12 mouse cellular contexts compared by ENCODE assay signal in genomic region chr17:42909376-42909775, GRCm38 (mm10). TPM values are rescaled to one million over a fixed set of nuclear protein-coding genes. Genes with fewer than 3 reads are reported as not detected.
DNase-seq lines count a peak whose midpoint lies in the region; ATAC-seq and TF ChIP-seq lines count a peak whose summit lies in the region.
"Had no signal": no experiment of that assay in that cellular context is flagged by ENCODE, and none has a peak within 500 bp of the region (broad histone marks: within the 10 kb centered on the region; RNA-seq: fewer than 3 reads in every experiment).

No protein-coding gene starts in this region.

- H3K4me2 ChIP-seq in lung, embryonic 16.5 days (ENCODE audit: low read depth, low read length): 0 out of 2 replicates have a peak overlapping the region, but pooled peaks have one; percentile 25
- H3K4me2 ChIP-seq in kidney, postnatal 0 days (ENCODE audit: low read length): peak overlapping the region; percentile 32; the same call in 1 of the 2 replicates
- H3K4me2 ChIP-seq in stomach, embryonic 14.5 days (replicated peaks; ENCODE audit: low read depth, low read length): no peak overlapping the region
- H3K4me2 ChIP-seq in midbrain, embryonic 11.5 days: no peak overlapping the region
- H3K4me2 ChIP-seq: heart, embryonic 13.5 days had no signal

- 0 out of 2 replicates have a peak, but pooled peaks cover 4% of the 10 kb centered on the region for H3K4me1 ChIP-seq in lung, embryonic 16.5 days (replicated peaks; ENCODE audit: control insufficient read depth, insufficient read depth, low read length)
- peaks cover 10% of the 10 kb centered on the region; the same call in 1 of the 2 replicates for H3K4me1 ChIP-seq in kidney, postnatal 0 days (replicated peaks; ENCODE audit: insufficient read depth, low read length)
- H3K4me1 ChIP-seq in stomach, embryonic 14.5 days (ENCODE audit: control insufficient read depth, insufficient read depth, low read length): no peaks in the 10 kb centered on the region
- H3K4me1 ChIP-seq in midbrain, embryonic 11.5 days (ENCODE audit: control insufficient read depth, insufficient read depth, low read length): no peaks in the 10 kb centered on the region
- H3K4me1 ChIP-seq: heart, embryonic 13.5 days had no signal

- no peak for TF ChIP-seq CTCF in kidney, postnatal 0 days (IDR thresholded peaks at IDR 0.05; ENCODE audit: low read depth)

- H3K27ac ChIP-seq in lung, embryonic 16.5 days (ENCODE audit: low read length): peak overlapping the region; percentile 69; the same call in 1 of the 2 replicates
- H3K27ac ChIP-seq in kidney, postnatal 0 days: peak overlapping the region; percentile 86
- peak overlapping the region; percentile 74; the same call in 1 of the 2 replicates for H3K27ac ChIP-seq in stomach, embryonic 14.5 days (ENCODE audit: low read length)
- no peak overlapping the region for H3K27ac ChIP-seq in midbrain, embryonic 11.5 days (ENCODE audit: low read depth, low read length)
- H3K27ac ChIP-seq: forebrain, embryonic 10.5 days; heart, embryonic 13.5 days had no signal

- no peak overlapping the region for H3K9ac ChIP-seq in lung, embryonic 16.5 days (ENCODE audit: low read length)
- H3K9ac ChIP-seq in kidney, postnatal 0 days (ENCODE audit: low read depth, low read length): no peak overlapping the region
- H3K9ac ChIP-seq in stomach, embryonic 14.5 days (replicated peaks; ENCODE audit: low read depth, low read length): no peak overlapping the region
- H3K9ac ChIP-seq in midbrain, embryonic 11.5 days (ENCODE audit: low read length): no peak overlapping the region
- H3K9ac ChIP-seq: heart, embryonic 13.5 days had no signal

- H3K36me3 ChIP-seq in lung, embryonic 16.5 days (ENCODE audit: control insufficient read depth, insufficient read depth, low read length): no peaks in the 10 kb centered on the region
- H3K36me3 ChIP-seq in kidney, postnatal 0 days (ENCODE audit: insufficient read depth, low read length): no peaks in the 10 kb centered on the region
- no peaks in the 10 kb centered on the region for H3K36me3 ChIP-seq in stomach, embryonic 14.5 days (ENCODE audit: control insufficient read depth, insufficient read depth, low read length)
- no peaks in the 10 kb centered on the region for H3K36me3 ChIP-seq in midbrain, embryonic 11.5 days (ENCODE audit: control insufficient read depth, insufficient read depth, low read length)
- H3K36me3 ChIP-seq: forebrain, embryonic 10.5 days; heart, embryonic 13.5 days had no signal

- DNase-seq in lung, postnatal 36 days: no peak
- DNase-seq in fibroblast of lung, adult 2 months (ENCODE audit: low read depth): peak; percentile 70
- DNase-seq in kidney, postnatal 0 days (ENCODE audit: low spot score): peak; percentile 73
- DNase-seq in gastrocnemius, postnatal 14 days: no peak
- no peak for DNase-seq in midbrain, embryonic 11.5 days (ENCODE audit: low spot score, missing footprints)
- DNase-seq in layer of hippocampus, adult 8-10 months (ENCODE audit: low spot score in 2 of 2): no peak
- DNase-seq: thymus, postnatal 25 days had no signal

- ATAC-seq in lung, embryonic 16.5 days (ENCODE audit: low read depth): peak; percentile 59
- peak; percentile 81 for ATAC-seq in kidney, postnatal 0 days (replicated peaks; ENCODE audit: low FRiP score, low read depth)
- ATAC-seq in stomach, embryonic 14.5 days (ENCODE audit: insufficient number of reproducible peaks, insufficient read depth, low FRiP score, low read depth): peak; percentile 33
- ATAC-seq in midbrain, embryonic 11.5 days (ENCODE audit: low FRiP score): no peak
- ATAC-seq: hindbrain, embryonic 16.5 days had no signal

- H3K9me3 ChIP-seq in lung, embryonic 16.5 days (ENCODE audit: control insufficient read depth, low read length): no peaks in the 10 kb centered on the region
- H3K9me3 ChIP-seq in kidney, postnatal 0 days (replicated peaks; ENCODE audit: low read length): no peaks in the 10 kb centered on the region
- no peaks in the 10 kb centered on the region for H3K9me3 ChIP-seq in stomach, embryonic 14.5 days (ENCODE audit: control insufficient read depth, low read depth, low read length)
- H3K9me3 ChIP-seq in midbrain, embryonic 11.5 days (ENCODE audit: control insufficient read depth, low read length): no peaks in the 10 kb centered on the region
- H3K9me3 ChIP-seq: forebrain, embryonic 10.5 days; heart, embryonic 13.5 days had no signal

- H3K4me3 ChIP-seq in lung, embryonic 16.5 days (ENCODE audit: low read length): no peak overlapping the region
- no peak overlapping the region for H3K4me3 ChIP-seq in kidney, postnatal 0 days (replicated peaks; ENCODE audit: low read depth, low read length)
- H3K4me3 ChIP-seq in stomach, embryonic 14.5 days (ENCODE audit: low read depth, low read length): no peak overlapping the region
- H3K4me3 ChIP-seq in midbrain, embryonic 11.5 days (ENCODE audit: low read depth, low read length): no peak overlapping the region
- H3K4me3 ChIP-seq: forebrain, embryonic 10.5 days; heart, embryonic 13.5 days had no signal

- intact Hi-C loops in gastrocnemius, postnatal 14 days (cut with DNase I; ENCODE audit: low total_unique reads): no loop called here

- 45% methylated on average over 9 of the region's 9 CpGs for WGBS in lung, embryonic 16.5 days
- WGBS in kidney, postnatal 0 days: 23% methylated on average over 9 of the region's 9 CpGs
- 51% methylated on average over 9 of the region's 9 CpGs for WGBS in stomach, embryonic 14.5 days
- 85% methylated on average over 9 of the region's 9 CpGs for WGBS in midbrain, embryonic 11.5 days

- no peaks in the 10 kb centered on the region for H3K27me3 ChIP-seq in lung, embryonic 16.5 days (ENCODE audit: control insufficient read depth, insufficient read depth, low read depth, low read length)
- H3K27me3 ChIP-seq in kidney, postnatal 0 days (ENCODE audit: insufficient read depth, low read length): no peaks in the 10 kb centered on the region
- H3K27me3 ChIP-seq in stomach, embryonic 14.5 days (ENCODE audit: control insufficient read depth, insufficient read depth, low read length): no peaks in the 10 kb centered on the region
- no peaks in the 10 kb centered on the region for H3K27me3 ChIP-seq in midbrain, embryonic 11.5 days (ENCODE audit: control insufficient read depth, insufficient read depth, low read length)
- H3K27me3 ChIP-seq: heart, embryonic 13.5 days had no signal

RNA-seq across cellular contexts. Expression of gene Cd2ap, which starts 32.9 kb away (rescaled TPM):
- 24.2 TPM in 2 replicates for polyA plus RNA-seq in lung, embryonic 16.5 days (2015; fragmentation: Nextera tagmentation; extraction: Ambion mirVana)
- 37.7 and 39.2 TPM in 2 replicates for polyA plus RNA-seq in kidney, postnatal 0 days (2015; fragmentation: Nextera tagmentation; extraction: Ambion mirVana)
- 57.3 and 62.2 TPM in 2 replicates for polyA plus RNA-seq in stomach, embryonic 14.5 days (2014; fragmentation: Nextera tagmentation; extraction: Ambion mirVana)
- total RNA-seq in gastrocnemius, postnatal 14 days (2021): 10 to 100 TPM; 18.0 to 20.7 TPM
- 10.7 and 12.9 TPM in 2 replicates for polyA plus RNA-seq in midbrain, embryonic 11.5 days (2014; fragmentation: Nextera tagmentation; extraction: Ambion mirVana)
- total RNA-seq in layer of hippocampus, adult 8-10 months (2022): 10 to 100 TPM; 18.9 to 26.5 (median 24.4) TPM

Comparison
In these comparisons a context has a peak if more than half of its experiments do, and no peak if none do; other contexts are left out.
1. H3K4me2 ChIP-seq: peak in lung, embryonic 16.5 days (single experiment) and kidney, postnatal 0 days (single experiment); none in stomach, embryonic 14.5 days (single experiment) and midbrain, embryonic 11.5 days (single experiment).
2. DNase-seq: peak in fibroblast of lung, adult 2 months (single experiment) and kidney, postnatal 0 days (single experiment); none in lung, postnatal 36 days (single experiment), gastrocnemius, postnatal 14 days (single experiment), midbrain, embryonic 11.5 days (single experiment) and layer of hippocampus, adult 8-10 months (0 of 2).